Mouse (Mus musculus): ENCODE measurements at regions not wholly inside any gene's neighbourhood (a gene's known extent, or its start where the extent isn't known, plus 50 kb on each side); places are given as distances from the start of the nearest gene placed in this dataset.

GRCm38 (mm10) chr1:186572651-186573050 is 133.1 kb downstream of the Tgfb2 start:
- Histone ChIP-seq H3K9me3 (replicated peaks) (no peaks in the 10 kb centered on the region), H3K27me3 (replicated peaks) (0 out of 2 replicates have a peak, but pooled peaks cover 4% of the 10 kb centered on the region), H3K4me3 (no peak overlapping the region), H3K4me1 (no peaks in the 10 kb centered on the region), H3K9ac (no peak overlapping the region), H3K36me3 (no peaks in the 10 kb centered on the region), H3K27ac (no peak overlapping the region), H3K4me2 (no peak overlapping the region)
- WGBS (ENCODE audit: insufficient replicate concordance): 83% methylated on average over 8 of the region's 8 CpGs
- ATAC-seq: no peak

- no peaks in the 10 kb centered on the region for H3K4me1 ChIP-seq
- H3K4me2 ChIP-seq: no peak overlapping the region
- H3K4me3 ChIP-seq: no peak overlapping the region
- H3K9me3 ChIP-seq (replicated peaks): no peaks in the 10 kb centered on the region
- H3K27me3 ChIP-seq (replicated peaks): 0 out of 2 replicates have a peak, but pooled peaks cover 4% of the 10 kb centered on the region
- H3K27ac ChIP-seq: no peak overlapping the region
- no peaks in the 10 kb centered on the region for H3K36me3 ChIP-seq
- ATAC-seq: no peak
- H3K9ac ChIP-seq: no peak overlapping the region
- 52% methylated on average over 4 of the region's 4 CpGs for WGBS (ENCODE audit: insufficient replicate concordance)
Observed at GRCm38 (mm10) chr1:186572092-186572491, 133.7 kb downstream of the Tgfb2 start.

DNA sequence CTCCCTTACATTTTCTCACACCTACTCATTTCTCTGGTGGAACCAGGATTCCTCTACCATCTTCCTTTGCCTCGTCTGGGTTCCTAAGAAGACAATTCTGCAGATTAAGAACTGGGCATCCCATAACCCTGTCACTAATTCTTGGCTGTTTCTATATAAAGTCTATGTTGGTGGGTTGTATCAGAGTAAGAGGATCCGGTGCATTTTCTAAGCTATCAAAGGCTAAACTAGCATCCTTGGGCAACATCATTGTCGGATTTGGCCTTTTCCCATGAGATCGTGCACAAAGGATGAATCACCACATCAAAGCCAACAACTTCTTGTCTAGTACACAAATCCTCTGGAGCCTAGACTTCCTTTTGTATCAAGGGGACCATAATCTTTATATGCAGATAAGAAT is 137.3 kb downstream of the Tgfb2 start:
- 67% methylated on average over 4 of the region's 4 CpGs for WGBS (ENCODE audit: insufficient replicate concordance)
- H3K9ac ChIP-seq: no peak overlapping the region
- no peak for ATAC-seq

GRCm38 (mm10) chr1:186568076-186568475 is 137.7 kb downstream of the Tgfb2 start:
- no peak for ATAC-seq
- Histone ChIP-seq H3K27ac (no peak overlapping the region), H3K4me3 (no peak overlapping the region), H3K4me2 (no peak overlapping the region), H3K27me3 (replicated peaks) (0 out of 2 replicates have a peak, but pooled peaks cover 4% of the 10 kb centered on the region), H3K36me3 (no peaks in the 10 kb centered on the region), H3K9me3 (replicated peaks) (no peaks in the 10 kb centered on the region), H3K4me1 (no peaks in the 10 kb centered on the region), H3K9ac (no peak overlapping the region)
- 53% methylated on average over 6 of the region's 6 CpGs for WGBS (ENCODE audit: insufficient replicate concordance)

More for the DNA sequence above, 137.3 kb downstream of the Tgfb2 start:
- H3K4me2 ChIP-seq: no peak overlapping the region
- no peak overlapping the region for H3K4me3 ChIP-seq
- no peaks in the 10 kb centered on the region for H3K36me3 ChIP-seq
- 0 out of 2 replicates have a peak, but pooled peaks cover 4% of the 10 kb centered on the region for H3K27me3 ChIP-seq (replicated peaks)
- no peaks in the 10 kb centered on the region for H3K4me1 ChIP-seq
- no peak overlapping the region for H3K27ac ChIP-seq
- H3K9me3 ChIP-seq (replicated peaks): no peaks in the 10 kb centered on the region

DNA sequence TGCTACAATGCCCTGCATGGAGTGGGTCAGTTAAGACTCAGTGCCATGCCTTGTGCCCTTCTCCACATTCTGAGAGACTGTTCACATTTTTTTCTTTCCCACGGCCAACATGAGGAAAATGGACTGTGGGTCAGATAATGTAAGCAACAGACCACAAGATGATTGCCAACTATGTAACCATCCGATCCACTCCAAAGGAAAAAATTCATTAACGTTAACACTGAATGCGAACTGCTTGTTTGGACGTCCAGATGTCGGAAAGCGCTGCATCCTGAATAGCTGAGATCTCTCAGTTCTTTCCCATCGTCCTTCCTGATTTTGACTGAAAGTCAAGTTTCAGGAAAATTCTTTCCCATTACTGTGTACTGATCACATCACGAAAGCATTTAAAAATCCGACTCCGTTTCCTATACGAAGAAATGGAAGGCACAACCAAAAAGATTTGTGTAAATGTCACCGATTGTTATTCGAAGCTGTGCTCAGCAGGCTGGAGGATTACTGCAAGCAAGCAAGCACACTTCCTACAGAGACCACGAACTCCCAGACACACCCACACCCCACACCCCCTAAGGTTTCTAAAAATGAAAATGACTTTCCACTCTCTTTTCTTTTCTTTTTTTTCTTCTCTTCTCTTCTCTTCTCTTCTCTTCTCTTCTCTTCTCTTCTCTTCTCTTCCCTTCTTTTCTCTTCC is 138.5 kb downstream of the Tgfb2 start:
- 0 out of 2 replicates have a peak, but pooled peaks cover 4% of the 10 kb centered on the region for H3K27me3 ChIP-seq (replicated peaks)
- no peaks in the 10 kb centered on the region for H3K4me1 ChIP-seq
- WGBS (ENCODE audit: insufficient replicate concordance): 29% methylated on average over 15 of the region's 15 CpGs
- ATAC-seq: no peak
- H3K9ac ChIP-seq: no peak overlapping the region
- no peaks in the 10 kb centered on the region for H3K9me3 ChIP-seq (replicated peaks)
- no peaks in the 10 kb centered on the region for H3K36me3 ChIP-seq
- no peak overlapping the region for H3K4me2 ChIP-seq
- H3K4me3 ChIP-seq: no peak overlapping the region
- no peak overlapping the region for H3K27ac ChIP-seq

- H3K27me3 ChIP-seq (replicated peaks): no peaks in the 10 kb centered on the region
- H3K9ac ChIP-seq: no peak overlapping the region
- no peaks in the 10 kb centered on the region for H3K36me3 ChIP-seq
- no peaks in the 10 kb centered on the region for H3K9me3 ChIP-seq (replicated peaks)
- no peak overlapping the region for H3K27ac ChIP-seq
- WGBS (ENCODE audit: insufficient replicate concordance): 59% methylated on average over 3 of the region's 3 CpGs
- ATAC-seq: no peak
- H3K4me2 ChIP-seq: no peak overlapping the region
- no peaks in the 10 kb centered on the region for H3K4me1 ChIP-seq
- H3K4me3 ChIP-seq: no peak overlapping the region
Observed at GRCm38 (mm10) chr1:186562027-186562426, 143.8 kb downstream of the Tgfb2 start.

- Histone ChIP-seq H3K36me3 (no peaks in the 10 kb centered on the region), H3K27ac (no peak overlapping the region), H3K9ac (no peak overlapping the region), H3K4me3 (no peak overlapping the region), H3K27me3 (replicated peaks) (no peaks in the 10 kb centered on the region), H3K9me3 (replicated peaks) (no peaks in the 10 kb centered on the region), H3K4me1 (no peaks in the 10 kb centered on the region), H3K4me2 (no peak overlapping the region)
- 28% methylated on average over 6 of the region's 6 CpGs for WGBS (ENCODE audit: insufficient replicate concordance)
- no peak for ATAC-seq
Observed at GRCm38 (mm10) chr1:186555441-186555975, 150.3 kb downstream of the Tgfb2 start.

- Histone ChIP-seq H3K9ac (no peak overlapping the region), H3K4me1 (no peaks in the 10 kb centered on the region), H3K27me3 (replicated peaks) (no peaks in the 10 kb centered on the region), H3K27ac (no peak overlapping the region), H3K9me3 (replicated peaks) (no peaks in the 10 kb centered on the region), H3K4me2 (no peak overlapping the region), H3K36me3 (no peaks in the 10 kb centered on the region), H3K4me3 (no peak overlapping the region)
- WGBS (ENCODE audit: insufficient replicate concordance): 60% methylated on average over 7 of the region's 7 CpGs
- no peak for ATAC-seq
Observed at GRCm38 (mm10) chr1:186554520-186555010, 151.2 kb downstream of the Tgfb2 start.

DNA sequence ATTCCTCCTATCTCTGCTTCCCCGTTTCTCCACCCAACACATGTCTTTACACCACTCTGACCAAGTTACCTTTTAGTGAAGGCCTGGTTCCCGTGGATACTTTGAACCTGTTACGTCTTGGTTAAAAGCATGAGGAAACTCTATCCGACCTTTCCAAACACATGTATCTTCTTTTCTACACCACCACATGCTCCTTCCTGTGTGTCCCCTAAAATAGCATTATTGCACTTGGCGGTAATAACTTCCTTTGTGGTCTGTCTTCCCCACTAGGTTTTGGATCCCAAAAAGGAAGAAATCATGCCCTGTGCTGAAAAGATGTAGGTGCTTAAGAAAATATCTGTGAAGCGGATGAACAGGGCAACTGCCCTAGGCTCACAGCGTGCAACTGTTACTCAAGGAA is 153.1 kb downstream of the Tgfb2 start:
- ATAC-seq: no peak

DNA sequence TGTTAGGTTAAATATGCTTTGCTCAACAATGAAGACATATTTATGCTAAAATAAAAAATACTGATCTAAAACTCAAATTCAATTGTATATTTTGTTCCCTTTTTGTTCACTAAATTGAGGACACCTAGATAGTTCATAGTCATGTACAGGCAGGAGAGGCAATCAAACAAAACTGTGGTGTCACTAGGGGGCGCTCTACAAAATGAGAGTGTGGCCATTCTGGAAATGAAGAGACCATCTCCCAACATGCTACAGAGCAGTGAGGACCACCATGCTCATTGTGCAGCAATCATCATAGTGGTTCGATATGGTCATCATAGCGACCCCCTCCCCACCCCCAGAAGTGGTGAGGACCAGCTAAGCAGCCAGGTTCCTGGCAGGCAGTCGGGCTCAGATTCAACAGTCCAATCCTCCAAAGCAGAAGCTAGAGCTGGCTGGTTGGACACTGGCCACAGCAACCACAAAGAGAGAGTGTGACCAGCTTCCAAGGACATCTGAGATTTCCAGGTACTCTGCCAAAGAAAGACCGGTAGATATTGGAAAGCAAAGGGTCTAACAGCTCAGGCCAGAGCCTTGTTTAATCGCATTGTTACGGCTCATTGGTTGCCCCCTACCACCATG is 155.4 kb downstream of the Tgfb2 start:
- H3K9me3 ChIP-seq (replicated peaks): no peaks in the 10 kb centered on the region
- 74% methylated on average over 7 of the region's 7 CpGs for WGBS (ENCODE audit: insufficient replicate concordance)
- H3K27me3 ChIP-seq (replicated peaks): no peaks in the 10 kb centered on the region
- no peak overlapping the region for H3K4me2 ChIP-seq
- no peak overlapping the region for H3K4me3 ChIP-seq
- no peak overlapping the region for H3K27ac ChIP-seq
- H3K36me3 ChIP-seq: no peaks in the 10 kb centered on the region
- H3K4me1 ChIP-seq: no peaks in the 10 kb centered on the region
- no peak overlapping the region for H3K9ac ChIP-seq
- no peak for ATAC-seq

More for the DNA sequence above, 153.1 kb downstream of the Tgfb2 start:
- 43% methylated on average over 7 of the region's 7 CpGs for WGBS (ENCODE audit: insufficient replicate concordance)
- H3K4me3 ChIP-seq: no peak overlapping the region
- H3K4me1 ChIP-seq: no peaks in the 10 kb centered on the region
- H3K9me3 ChIP-seq (replicated peaks): no peaks in the 10 kb centered on the region
- no peak overlapping the region for H3K4me2 ChIP-seq
- H3K9ac ChIP-seq: no peak overlapping the region
- H3K27ac ChIP-seq: no peak overlapping the region
- H3K27me3 ChIP-seq (replicated peaks): no peaks in the 10 kb centered on the region
- no peaks in the 10 kb centered on the region for H3K36me3 ChIP-seq

DNA sequence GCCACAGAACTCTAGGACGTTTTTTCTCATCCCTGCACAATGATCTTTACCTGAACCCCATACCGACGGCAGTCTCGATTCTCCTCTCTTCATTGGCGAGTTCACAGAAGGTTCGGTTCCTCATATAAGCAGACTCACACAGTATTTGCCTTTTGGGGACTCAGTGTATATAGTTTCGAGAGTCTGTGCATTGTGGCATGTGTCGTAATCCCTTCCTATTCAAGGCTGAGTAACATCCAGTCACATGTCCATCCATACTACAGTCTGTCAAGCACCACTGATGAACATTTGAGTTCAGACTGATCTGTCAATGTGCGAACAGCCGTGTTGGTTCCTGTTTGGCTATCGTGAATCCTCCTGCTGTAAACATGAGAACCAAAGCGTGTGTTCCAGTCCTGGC is 156.6 kb downstream of the Tgfb2 start:
- 82% methylated on average over 12 of the region's 12 CpGs for WGBS (ENCODE audit: insufficient replicate concordance)
- no peaks in the 10 kb centered on the region for H3K4me1 ChIP-seq
- no peaks in the 10 kb centered on the region for H3K27me3 ChIP-seq (replicated peaks)
- H3K4me2 ChIP-seq: no peak overlapping the region
- H3K9ac ChIP-seq: no peak overlapping the region
- H3K9me3 ChIP-seq (replicated peaks): no peaks in the 10 kb centered on the region
- H3K4me3 ChIP-seq: no peak overlapping the region
- H3K36me3 ChIP-seq: no peaks in the 10 kb centered on the region
- H3K27ac ChIP-seq: no peak overlapping the region
- ATAC-seq: no peak

DNA sequence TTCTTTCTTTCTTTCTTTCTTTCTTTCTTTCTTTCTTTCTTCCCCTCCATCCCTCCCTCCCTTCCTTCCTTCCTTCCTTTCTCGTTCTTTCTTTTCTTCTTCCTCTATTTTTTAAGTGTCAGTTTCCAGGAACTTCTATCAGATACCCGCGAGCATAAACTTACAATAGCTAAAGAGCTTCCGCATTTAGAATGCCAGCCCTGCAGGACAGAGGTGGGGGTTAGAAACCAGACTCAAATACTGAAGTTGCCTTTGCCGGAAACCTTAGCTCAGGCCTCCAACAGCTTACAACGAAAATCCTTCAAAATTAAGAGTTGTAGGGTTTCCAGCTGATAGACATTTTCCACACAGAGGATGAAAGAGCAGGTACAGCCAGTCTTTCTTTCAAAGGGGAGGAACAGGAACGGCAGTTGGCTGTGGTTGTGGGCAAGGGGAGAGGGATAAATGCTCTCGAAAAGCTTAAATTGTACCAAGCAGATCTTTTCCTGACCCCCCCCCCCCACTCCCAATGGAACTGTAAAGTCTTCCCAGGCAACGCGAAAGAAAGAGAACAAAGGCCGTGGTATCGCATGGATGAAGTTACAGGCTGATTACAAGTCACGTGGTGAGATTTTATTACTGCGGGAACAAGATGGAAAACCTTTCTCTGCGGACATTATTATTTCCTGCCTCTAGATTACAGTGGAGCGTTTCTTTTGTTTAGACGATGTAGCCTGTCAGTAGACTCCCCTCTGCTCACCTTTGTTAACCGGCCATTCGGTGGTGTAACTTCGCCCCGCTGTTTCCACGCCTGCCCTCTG is 159.2 kb downstream of the Tgfb2 start:
- Histone ChIP-seq H3K27me3 (replicated peaks) (no peaks in the 10 kb centered on the region), H3K9ac (no peak overlapping the region), H3K4me1 (no peaks in the 10 kb centered on the region), H3K9me3 (replicated peaks) (no peaks in the 10 kb centered on the region), H3K4me2 (no peak overlapping the region), H3K4me3 (no peak overlapping the region), H3K27ac (no peak overlapping the region), H3K36me3 (no peaks in the 10 kb centered on the region)
- WGBS (ENCODE audit: insufficient replicate concordance): 65% methylated on average over 22 of the region's 22 CpGs
- ATAC-seq: no peak

Data from liver, embryonic 12.5 days (tissue).